Mouse (Mus musculus) lung, adult 2 months (tissue): ENCODE data around the gene Plekha6. TPM values are rescaled to one million over a fixed set of nuclear protein-coding genes. Genes with fewer than 3 reads are reported as not detected.

Source experiments
- DNase-seq: peaks from one replicate; pipeline ENCODE4 v3.0.0; 2022
- H3K4me1 ChIP-seq: fragments of 200-500 bp; 2 replicates; pipeline ENCODE4 v1.6.1; 2011; ENCODE audit warnings: low read length; ENCODE audit not compliant: control insufficient read depth, insufficient read depth
- H3K4me3 ChIP-seq: fragments of 200-500 bp; replicated peaks from 2 replicates; pipeline ENCODE3; 2011; ENCODE audit warnings: low read depth, mild to moderate bottlenecking, control low read depth, low read length; ENCODE audit errors: extremely low read depth
- CTCF ChIP-seq: fragments of 200-500 bp; IDR thresholded peaks from 2 replicates; pipeline ENCODE4 v1.5.1; 2011; ENCODE audit warnings: mild to moderate bottlenecking, low read length, control low read depth; ENCODE audit not compliant: insufficient read depth
- POLR2A ChIP-seq: fragments of 200-500 bp; IDR thresholded peaks from 2 replicates; pipeline ENCODE4 v1.6.1; 2011; ENCODE audit warnings: low read depth, mild to moderate bottlenecking, control low read depth, low read length, borderline replicate concordance; ENCODE audit errors: extremely low read depth
- WGBS: fragments of 180-500 bp; shearing (Covaris S2); methylation state at CpG from one replicate; pipeline ENCODE4 v1.1.7; 2018; 5-methylcytosine and 5-hydroxymethylcytosine counted together
- polyA plus RNA-seq: library from polyadenylated mRNA; depleted of rRNA; stranded (reverse); fragments of >200 nt; gene quantifications from 2 replicates; pipeline ENCODE4 v1.2.3, GENCODE M21; 2012

Plekha6 gene
- polyA plus RNA-seq, 1 experiment, result 39.4 TPM

DNA sequence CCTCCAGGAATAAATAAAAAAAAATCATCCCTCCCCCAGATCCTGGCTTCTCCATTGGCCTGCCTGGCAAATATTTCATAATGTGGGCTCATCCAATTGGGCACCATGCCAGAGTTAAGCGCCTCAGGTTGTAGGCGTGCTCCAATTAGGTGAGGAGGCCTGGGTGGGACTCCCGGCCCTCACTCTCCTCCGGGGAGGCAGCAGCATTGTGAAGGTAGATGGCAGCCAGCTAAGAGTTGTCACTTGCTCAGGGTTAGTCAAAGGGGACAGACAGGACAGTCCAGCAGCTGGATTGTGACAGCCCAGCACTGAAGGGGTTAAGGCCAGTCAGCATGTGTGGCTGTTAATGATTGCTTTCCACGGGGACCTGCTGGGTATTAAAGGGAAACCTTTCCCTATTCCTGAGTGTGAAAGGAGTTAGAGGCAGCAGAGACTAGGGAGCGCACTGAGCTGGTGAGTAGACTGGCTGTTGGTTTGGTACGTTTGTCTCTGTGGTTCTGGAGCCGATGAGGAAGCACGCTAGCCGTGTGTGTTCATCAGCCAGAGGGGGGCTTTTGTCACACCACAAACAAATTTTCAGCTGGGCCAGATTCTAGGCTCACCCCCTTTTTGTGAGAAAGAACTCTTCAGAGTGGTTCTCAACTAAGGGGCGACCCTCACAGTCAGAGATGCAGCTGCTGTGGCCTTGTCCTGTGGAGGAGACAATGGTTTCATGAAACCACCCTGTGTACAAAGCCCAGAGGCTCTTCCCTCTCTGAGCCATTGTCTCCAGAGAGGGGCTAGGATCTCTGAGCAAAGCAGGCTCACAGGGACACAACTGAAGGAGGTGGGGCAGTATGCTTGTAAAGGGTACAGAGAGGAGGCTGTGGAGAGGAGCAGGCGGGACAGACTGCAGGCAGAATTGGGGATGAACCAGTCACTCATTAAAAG lies 81.9 kb downstream of the Plekha6 start:
- H3K4me3 ChIP-seq, result no peak overlapping the region
- H3K4me1 ChIP-seq, result no peaks in the 10 kb centered on the region; the same call in 1 of the 2 replicates
- no peak for TF ChIP-seq CTCF
- TF ChIP-seq POLR2A, result no peak
- peak; percentile 45 for DNase-seq
- 46% methylated on average over 12 of the region's 12 CpGs for WGBS

DNA sequence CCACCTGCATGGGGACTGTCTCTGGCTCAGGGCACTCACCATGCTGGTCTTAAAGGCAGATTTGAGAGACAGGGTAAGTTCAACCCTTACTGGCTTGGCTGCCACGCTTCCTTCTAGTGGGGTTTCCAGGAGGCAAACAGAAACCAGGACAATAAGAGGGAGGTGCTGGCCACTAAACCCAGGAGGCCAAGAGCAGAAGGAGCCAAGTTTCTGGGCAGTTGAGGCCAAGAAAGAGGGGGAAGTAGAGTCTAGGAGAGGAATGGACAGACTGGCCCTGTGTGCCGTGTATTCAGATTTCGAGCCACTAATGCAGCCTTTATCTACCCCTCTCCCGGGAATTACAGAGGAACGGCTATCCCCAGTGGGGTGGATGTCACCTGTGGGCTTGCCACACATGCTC lies 83.2 kb downstream of the Plekha6 start:
- no peak for DNase-seq
- Histone ChIP-seq H3K4me3 (no peak overlapping the region), H3K4me1 (peaks cover 3% of the 10 kb centered on the region)
- no peak for TF ChIP-seq CTCF
- no peak for TF ChIP-seq POLR2A
- 53% methylated on average over 5 of the region's 5 CpGs for WGBS

DNA sequence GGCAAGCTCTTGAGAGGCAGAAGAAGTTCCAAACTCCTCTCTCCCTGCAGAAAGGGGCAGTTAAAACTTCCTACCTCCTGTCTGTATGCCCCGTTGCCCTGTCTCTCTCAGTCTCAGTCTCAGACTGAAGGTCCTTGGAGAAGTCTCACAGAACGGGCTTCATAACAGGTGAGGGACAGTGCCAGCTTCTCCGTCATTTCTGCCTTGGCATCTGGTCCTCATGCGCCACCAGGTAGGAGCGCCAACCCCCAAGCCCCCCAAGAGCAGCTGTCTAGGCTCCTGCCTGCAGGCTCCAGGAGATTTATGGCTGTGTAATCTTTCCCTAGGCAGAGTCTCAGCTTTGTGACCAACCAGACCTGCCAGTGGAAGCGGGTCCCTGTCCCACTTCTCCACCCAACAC lies 86.8 kb downstream of the Plekha6 start:
- no peak for DNase-seq
- TF ChIP-seq POLR2A (no peak), CTCF (no peak)
- WGBS, result 90% methylated on average over 6 of the region's 6 CpGs
- Histone ChIP-seq H3K4me3 (no peak overlapping the region), H3K4me1 (peaks cover 3% of the 10 kb centered on the region)

DNA sequence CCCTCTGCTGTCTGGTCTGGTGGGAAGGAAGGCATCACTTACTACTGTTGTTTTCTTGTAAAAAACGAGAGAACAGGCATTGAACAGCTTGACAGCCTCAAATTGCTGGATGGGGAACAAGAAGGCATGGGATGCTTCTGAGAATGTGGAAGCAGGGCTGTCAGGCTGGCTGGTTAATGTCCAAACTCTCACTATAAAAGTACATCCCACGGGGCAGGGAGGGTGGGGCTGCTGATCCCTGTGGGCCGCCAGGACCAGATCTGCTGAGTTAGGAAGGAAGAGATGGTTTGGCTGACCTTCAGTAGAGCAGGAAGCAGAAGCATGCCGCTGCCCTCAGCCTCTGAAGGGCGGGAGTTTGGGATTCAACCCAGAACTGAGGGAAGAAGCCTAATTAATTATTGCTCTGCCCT lies 87.6 kb downstream of the Plekha6 start:
- peaks cover 3% of the 10 kb centered on the region for H3K4me1 ChIP-seq
- DNase-seq, result no peak
- 31% methylated on average over 5 of the region's 5 CpGs for WGBS
- no peak for TF ChIP-seq CTCF
- no peak overlapping the region for H3K4me3 ChIP-seq

DNA sequence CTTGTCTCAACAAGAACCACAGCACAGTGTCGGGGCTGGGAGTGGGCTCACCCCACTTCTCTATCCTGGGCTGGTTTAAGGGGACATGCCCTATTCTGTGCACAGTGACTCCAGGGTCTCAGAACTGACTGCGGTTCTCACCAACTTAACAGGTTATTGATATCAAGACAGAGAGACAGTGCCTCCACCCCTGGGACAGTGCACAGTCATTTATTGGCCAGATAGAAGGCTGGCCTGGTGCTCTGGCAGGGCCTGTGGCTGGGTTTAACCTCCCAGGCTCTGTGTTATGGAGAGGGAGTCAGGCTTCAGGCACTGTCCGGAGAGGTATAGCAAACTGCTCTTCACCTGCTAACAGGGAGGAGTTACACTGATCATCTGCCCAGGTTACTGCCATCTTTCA lies 88.2 kb downstream of the Plekha6 start:
- H3K4me3 ChIP-seq, result no peak overlapping the region
- no peak for DNase-seq
- WGBS, result 78% methylated on average over 3 of the region's 3 CpGs
- no peak for TF ChIP-seq CTCF
- H3K4me1 ChIP-seq, result peaks cover 3% of the 10 kb centered on the region

DNA sequence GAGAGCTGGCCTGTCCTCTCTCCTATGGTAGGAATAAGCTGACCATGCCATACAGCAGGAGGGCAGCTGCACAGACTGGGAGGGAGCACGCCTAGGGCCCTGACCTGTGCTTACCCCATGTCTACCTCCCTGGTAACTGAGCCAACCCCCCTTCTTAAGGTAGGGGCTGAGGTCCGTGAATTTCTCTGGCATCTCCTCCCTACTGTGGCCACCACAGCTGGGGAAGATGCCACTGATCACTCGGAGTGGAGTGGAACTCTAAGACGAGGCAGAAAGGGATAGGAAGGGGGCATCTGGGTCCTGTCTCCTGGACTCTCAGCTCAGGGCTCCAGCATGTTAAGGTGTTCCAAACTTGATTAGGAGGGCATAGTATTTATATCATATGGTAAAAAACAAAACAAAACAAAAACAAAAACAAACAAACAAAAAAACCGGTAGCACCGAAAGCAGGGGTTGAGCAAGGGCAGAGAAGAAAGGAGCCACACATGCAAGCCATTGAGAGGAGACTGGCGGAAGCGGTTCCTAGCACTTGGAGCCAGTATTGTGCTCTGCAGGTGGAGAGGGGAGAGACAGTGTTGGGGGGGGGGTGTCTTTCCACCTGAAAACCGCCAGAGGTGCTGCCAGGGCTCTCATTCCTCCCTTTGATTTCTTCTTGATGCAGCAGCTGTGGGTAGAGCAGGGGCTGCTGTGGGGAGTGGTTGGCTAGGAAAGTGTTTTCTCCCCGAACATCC lies 89.0 kb downstream of the Plekha6 start:
- WGBS, result 68% methylated on average over 10 of the region's 10 CpGs
- TF ChIP-seq POLR2A, result no peak
- no peak for TF ChIP-seq CTCF
- no peak for DNase-seq
- Histone ChIP-seq H3K4me3 (no peak overlapping the region), H3K4me1 (peaks cover 3% of the 10 kb centered on the region)

DNA sequence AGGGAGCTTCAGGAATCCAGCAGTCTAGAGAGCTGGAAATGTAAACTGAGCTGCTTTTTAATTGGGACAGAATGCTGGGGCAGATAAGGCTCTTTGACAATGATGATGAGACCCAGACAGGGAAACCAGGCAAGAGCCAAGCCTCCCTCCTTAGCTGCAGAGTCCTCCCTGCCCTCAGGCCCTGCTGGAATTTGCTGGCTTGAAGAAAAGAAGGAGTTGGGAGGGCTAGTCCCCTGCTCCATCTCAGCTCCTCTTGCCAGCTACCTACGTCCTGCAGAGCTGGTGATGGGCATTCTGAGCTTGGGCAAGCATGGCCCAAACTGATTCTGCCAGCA lies 89.5 kb downstream of the Plekha6 start:
- WGBS, result 84% methylated on average over 1 of the region's 1 CpGs

DNA sequence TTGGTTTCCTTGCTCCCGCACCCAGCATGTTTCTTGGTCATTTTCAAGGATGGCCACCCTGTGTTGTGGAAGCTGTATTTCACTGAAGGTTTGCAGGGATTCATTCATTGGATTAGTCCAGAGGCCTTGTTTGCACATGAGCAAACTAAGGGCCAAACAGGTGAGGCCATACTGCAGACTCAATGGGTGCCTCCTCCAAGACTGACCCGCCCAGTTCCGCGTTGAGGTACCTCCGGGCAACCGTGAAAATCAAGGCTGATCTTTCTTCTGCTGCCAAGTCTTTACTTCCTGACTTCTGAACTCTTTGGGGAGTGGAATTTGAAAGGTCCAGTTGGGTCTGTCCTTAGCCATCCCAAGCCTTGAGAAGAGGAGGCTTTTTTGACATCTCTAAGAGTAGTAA lies 90.2 kb downstream of the Plekha6 start:
- Histone ChIP-seq H3K4me3 (no peak overlapping the region), H3K4me1 (peaks cover 3% of the 10 kb centered on the region)
- WGBS, result 59% methylated on average over 6 of the region's 6 CpGs
- DNase-seq, result no peak
- TF ChIP-seq POLR2A (no peak), CTCF (no peak)

More for the DNA sequence above, 89.5 kb downstream of the Plekha6 start:
- DNase-seq, result no peak
- H3K4me1 ChIP-seq, result peaks cover 3% of the 10 kb centered on the region
- no peak for TF ChIP-seq CTCF
- no peak for TF ChIP-seq POLR2A
- H3K4me3 ChIP-seq, result no peak overlapping the region

DNA sequence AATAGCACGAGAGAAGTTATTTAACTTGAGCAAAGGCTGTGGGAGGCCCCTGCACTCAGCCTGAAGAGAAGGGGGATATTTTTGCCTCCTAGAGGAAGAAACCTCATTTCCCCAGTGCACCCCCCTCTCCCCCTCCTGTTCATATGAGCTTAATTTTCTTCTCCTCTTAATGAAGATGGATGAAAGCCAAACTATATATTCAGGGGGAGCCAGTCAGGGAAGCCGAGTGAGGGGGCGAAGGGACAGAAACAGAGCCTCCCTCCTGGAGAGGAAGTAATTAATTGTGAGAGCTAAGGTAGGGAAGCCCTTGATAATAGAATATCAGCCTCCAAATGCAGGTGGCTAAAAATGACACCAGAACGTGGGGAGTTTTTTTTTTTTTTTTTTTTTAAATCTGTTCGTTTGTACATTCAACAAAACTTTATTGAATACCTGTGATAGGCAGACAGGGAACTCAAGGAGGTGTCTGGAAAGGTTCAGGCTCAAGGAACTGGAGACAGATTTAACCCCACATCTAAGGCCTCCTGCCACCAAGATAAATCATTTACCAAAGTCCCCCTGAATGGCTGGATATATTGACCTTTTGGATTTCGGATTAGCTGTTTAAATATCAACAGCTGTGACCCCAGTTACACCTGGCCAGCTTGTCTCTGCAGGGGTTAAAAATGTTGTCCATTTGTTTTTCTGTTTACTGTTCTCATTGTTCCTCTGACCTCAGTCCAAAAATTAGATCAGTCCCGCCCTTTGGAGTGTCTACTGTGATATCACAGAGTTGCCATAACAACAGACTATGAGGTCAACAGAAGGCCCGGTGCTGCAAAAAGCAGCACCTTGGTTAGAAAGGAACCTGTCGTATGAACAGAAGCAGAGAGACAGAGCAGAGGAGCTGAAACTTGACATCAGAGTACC lies 91.1 kb downstream of the Plekha6 start:
- no peak for TF ChIP-seq CTCF
- TF ChIP-seq POLR2A, result no peak
- Histone ChIP-seq H3K4me1 (peaks cover 3% of the 10 kb centered on the region), H3K4me3 (no peak overlapping the region)
- WGBS, result 48% methylated on average over 9 of the region's 9 CpGs
- no peak for DNase-seq

DNA sequence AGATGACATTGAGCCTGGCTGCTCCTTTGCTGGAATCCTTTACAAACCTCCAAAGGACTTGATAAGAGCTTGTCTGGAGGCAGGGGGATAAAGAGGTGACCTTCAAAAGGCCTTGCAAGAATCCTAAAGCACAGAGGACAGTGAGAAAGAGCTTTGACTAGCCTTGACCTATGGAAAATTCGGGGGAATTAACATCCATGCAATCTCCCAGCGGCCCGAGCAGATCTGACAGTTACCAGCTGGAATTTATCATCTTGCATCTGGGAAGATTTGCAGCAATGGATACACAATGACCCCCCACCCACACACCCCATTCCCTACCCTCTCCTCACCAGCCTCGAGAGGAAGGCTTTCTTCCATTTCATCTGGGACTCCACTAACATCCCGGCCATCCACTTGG lies 91.8 kb downstream of the Plekha6 start:
- no peak for DNase-seq
- peaks cover 3% of the 10 kb centered on the region for H3K4me1 ChIP-seq
- TF ChIP-seq POLR2A, result no peak
- no peak for TF ChIP-seq CTCF
- H3K4me3 ChIP-seq, result no peak overlapping the region
- 55% methylated on average over 5 of the region's 5 CpGs for WGBS
